Mouse (Mus musculus): ENCODE data around the gene Spc24.

Gene Spc24

GRCm38 (mm10) chr9:21717015-21717414 is 43.1 kb downstream of the Spc24 start:
- DNase-seq (ENCODE audit: low read depth in 2 of 2, low spot score in 2 of 2), result no peak

- no peak for DNase-seq (ENCODE audit: low read depth in 2 of 2, low spot score in 2 of 2)
Observed at GRCm38 (mm10) chr9:21715298-21715697, 44.8 kb downstream of the Spc24 start.

- DNase-seq (ENCODE audit: low read depth in 2 of 2, low spot score in 2 of 2), result no peak
Observed at GRCm38 (mm10) chr9:21709340-21709739, 50.8 kb downstream of the Spc24 start.

- no peak for DNase-seq (ENCODE audit: low read depth in 2 of 2, low spot score in 2 of 2)
Observed at GRCm38 (mm10) chr9:21706586-21707265, 53.4 kb downstream of the Spc24 start.

- DNase-seq (ENCODE audit: low read depth in 2 of 2, low spot score in 2 of 2), result no peak
Observed at GRCm38 (mm10) chr9:21706085-21706484, 54.0 kb downstream of the Spc24 start.
